Comparison of ENCODE assay signal across 8 mouse cellular contexts in the genomic region with DNA sequence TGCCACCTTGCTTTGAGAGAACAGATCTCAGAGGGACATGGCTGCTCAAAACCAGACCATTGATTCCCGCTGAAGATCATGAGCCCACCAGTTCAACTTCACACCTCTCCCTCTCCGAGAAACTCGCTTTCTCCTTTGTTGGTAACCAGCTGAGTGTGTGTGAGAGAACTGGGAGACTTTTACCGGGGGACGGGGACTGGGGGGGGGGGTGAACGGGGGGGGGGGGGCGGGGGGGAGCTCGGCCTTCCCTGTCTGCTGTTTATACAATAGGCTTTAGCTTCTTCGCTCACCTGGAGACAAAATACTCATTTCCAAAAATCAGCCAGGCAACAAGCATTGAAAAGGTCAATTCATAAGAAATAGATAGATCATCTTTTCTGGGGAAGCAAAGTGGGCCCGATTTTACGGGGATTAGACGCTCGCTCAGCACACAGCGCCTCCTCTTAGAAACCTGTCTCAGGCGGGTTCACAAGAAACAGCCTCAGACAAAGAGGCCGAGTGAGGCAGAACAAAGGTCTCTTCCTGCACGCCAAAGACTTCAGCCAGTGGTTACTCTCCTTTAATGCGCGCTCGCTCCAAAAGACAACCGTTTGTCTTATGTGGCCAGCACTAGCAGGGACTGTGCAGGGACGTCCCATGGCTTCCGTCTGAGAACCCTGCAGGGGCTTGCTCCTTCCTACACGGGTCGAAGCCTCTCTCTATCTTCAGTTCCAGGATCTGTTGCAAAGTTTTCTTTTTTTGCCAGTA.
DNase-seq lines count a peak whose midpoint lies in the region; ATAC-seq and TF ChIP-seq lines count a peak whose summit lies in the region.

No protein-coding gene starts in this region.

- no peak overlapping the region for H3K4me3 ChIP-seq in hindbrain, embryonic 15.5 days
- H3K4me3 ChIP-seq in limb, embryonic 14.5 days (replicated peaks; ENCODE audit: low read length) = no peak overlapping the region

- no peak overlapping the region; the same call in 1 of the 2 replicates for H3K27ac ChIP-seq in hindbrain, embryonic 15.5 days (replicated peaks)
- no peak overlapping the region for H3K27ac ChIP-seq in limb, embryonic 14.5 days (replicated peaks; ENCODE audit: low read depth, low read length)

- no peaks in the 10 kb centered on the region for H3K27me3 ChIP-seq in hindbrain, embryonic 15.5 days
- H3K27me3 ChIP-seq in limb, embryonic 14.5 days (ENCODE audit: control insufficient read depth, insufficient read depth, low read length) = no peaks in the 10 kb centered on the region

- H3K4me1 ChIP-seq in hindbrain, embryonic 15.5 days (replicated peaks) = peaks cover 15% of the 10 kb centered on the region
- H3K4me1 ChIP-seq in limb, embryonic 14.5 days (ENCODE audit: control insufficient read depth, insufficient read depth, low read length) = peaks cover 4% of the 10 kb centered on the region; the same call in 1 of the 2 replicates

- intact Hi-C loops in left cerebral cortex, postnatal 36 days (cut with DNase I) = no loop called here

- H3K36me3 ChIP-seq in hindbrain, embryonic 15.5 days = no peaks in the 10 kb centered on the region
- H3K36me3 ChIP-seq in limb, embryonic 14.5 days (ENCODE audit: control insufficient read depth, insufficient read depth, low read length) = no peaks in the 10 kb centered on the region

- TF ChIP-seq POLR2A in limb, embryonic 14.5 days (IDR thresholded peaks at IDR 0.05; ENCODE audit: borderline replicate concordance, extremely low read depth, insufficient read depth, insufficient read length) = no peak

- H3K9me3 ChIP-seq in hindbrain, embryonic 15.5 days = no peaks in the 10 kb centered on the region
- H3K9me3 ChIP-seq in limb, embryonic 14.5 days (ENCODE audit: control insufficient read depth, low read length) = no peaks in the 10 kb centered on the region

- WGBS in hindbrain, embryonic 15.5 days = 2% methylated on average over 25 of the region's 25 CpGs
- WGBS in limb, embryonic 14.5 days = 17% methylated on average over 22 of the region's 25 CpGs

- ATAC-seq in hindbrain, embryonic 15.5 days (ENCODE audit: low FRiP score, low read depth) = no peak
- no peak for ATAC-seq in limb, embryonic 14.5 days (ENCODE audit: low FRiP score, low read depth)

- H3K4me2 ChIP-seq in hindbrain, embryonic 15.5 days = peak overlapping the region; percentile 36
- H3K4me2 ChIP-seq in limb, embryonic 14.5 days (replicated peaks; ENCODE audit: low read depth, low read length, severe bottlenecking) = peak overlapping the region; percentile 28; the same call in 1 of the 2 replicates

- 0 out of 2 replicates have a peak overlapping the region, but pooled peaks have one; percentile 9 for H3K9ac ChIP-seq in hindbrain, embryonic 15.5 days
- no peak overlapping the region for H3K9ac ChIP-seq in limb, embryonic 14.5 days (ENCODE audit: low read depth, low read length, severe bottlenecking)

- peak; percentile 34 for DNase-seq in ES-CJ7 (ENCODE audit: low read depth, low spot score)
- DNase-seq in embryo, embryonic 11 days = peak; percentile 76
- no peak for DNase-seq in limb, embryonic 14.5 days (ENCODE audit: low spot score)
- DNase-seq in urinary bladder, postnatal 10 days (ENCODE audit: low spot score) = no peak
- DNase-seq in thymus, postnatal 14 days = no peak
- DNase-seq in left cerebral cortex, postnatal 36 days (ENCODE audit: low spot score in 2 of 2) = no peak
- DNase-seq in ovary, postnatal 36 days (ENCODE audit: low spot score) = no peak

Comparison
In these comparisons a context has a peak if more than half of its experiments do, and no peak if none do; other contexts are left out.
1. DNase-seq: peak in ES-CJ7 (single experiment) and embryo, embryonic 11 days (single experiment); none in limb, embryonic 14.5 days (single experiment), urinary bladder, postnatal 10 days (single experiment), thymus, postnatal 14 days (single experiment), left cerebral cortex, postnatal 36 days (0 of 2) and ovary, postnatal 36 days (single experiment).